Mouse (Mus musculus): Measurements from ENCODE around the gene Mtf2.
"Not testable (repeated sequence)": the region's sequence is repeated elsewhere in the genome, so short reads cannot be mapped to it uniquely, and the experiment has no call there.

The Mtf2 gene

GRCm38 (mm10) chr5:108082380-108082779 is 16.9 kb downstream of the Mtf2 start:
- DNase-seq (ENCODE audit: low spot score), result no peak

DNA sequence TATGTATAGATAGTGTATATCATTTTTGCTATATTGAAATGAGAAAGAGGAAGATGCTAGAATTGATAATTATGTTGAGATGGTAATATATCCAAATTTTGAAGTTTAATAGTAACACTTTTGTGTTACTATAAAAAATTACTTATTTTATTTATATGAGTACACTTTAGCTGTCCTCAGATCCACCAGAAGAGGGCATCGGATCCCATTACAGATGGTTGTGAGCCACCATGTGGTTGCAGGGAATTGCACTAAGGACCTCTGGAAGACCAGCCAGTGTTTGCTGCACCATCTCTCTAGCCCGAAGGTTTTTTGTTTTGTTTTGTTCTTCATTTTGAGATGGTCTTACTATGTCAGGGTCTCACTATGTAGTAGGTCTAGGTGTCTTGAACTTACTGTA is 20.0 kb downstream of the Mtf2 start:
- no peak for DNase-seq (ENCODE audit: low spot score)

DNA sequence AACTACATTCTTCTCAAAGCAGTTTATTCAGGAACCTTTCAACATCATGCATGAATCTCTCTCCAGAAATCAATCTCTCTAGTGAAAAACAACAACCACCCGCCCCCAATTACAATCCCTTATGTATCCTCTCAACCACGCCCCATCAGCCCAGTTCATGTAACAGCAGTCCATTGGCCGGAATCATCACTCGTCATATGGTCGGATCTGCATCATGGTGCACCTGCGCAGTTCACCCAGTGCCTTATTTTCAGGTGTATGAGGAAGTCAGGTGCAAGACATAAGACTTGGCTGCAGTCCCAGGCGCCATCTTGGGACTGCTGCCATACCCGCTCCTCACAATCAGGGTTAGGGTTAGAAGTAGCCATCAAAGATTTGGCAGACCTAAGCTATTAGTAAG is 27.3 kb downstream of the Mtf2 start:
- not testable (repeated sequence) for DNase-seq (ENCODE audit: low spot score)

DNA sequence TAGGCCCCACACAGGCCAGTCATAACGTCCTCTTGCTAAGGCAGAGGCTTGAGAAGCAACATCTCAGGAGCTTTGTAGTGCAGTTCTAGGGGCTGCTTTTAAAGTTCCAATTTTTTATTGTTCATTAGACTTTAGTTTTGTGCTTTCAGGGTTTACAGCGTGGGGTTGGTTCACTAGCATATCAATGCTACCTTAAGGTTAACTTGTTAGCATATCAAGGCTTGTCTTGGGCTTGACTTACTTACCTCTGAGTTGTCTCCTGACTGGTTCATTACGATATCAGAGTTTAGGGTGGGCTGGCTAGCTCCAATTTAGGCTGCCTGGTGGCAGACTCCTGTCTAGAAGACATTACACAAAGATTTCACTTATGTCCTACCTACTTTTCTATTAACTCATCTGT is 32.2 kb downstream of the Mtf2 start:
- DNase-seq (ENCODE audit: low spot score), result no peak

DNA sequence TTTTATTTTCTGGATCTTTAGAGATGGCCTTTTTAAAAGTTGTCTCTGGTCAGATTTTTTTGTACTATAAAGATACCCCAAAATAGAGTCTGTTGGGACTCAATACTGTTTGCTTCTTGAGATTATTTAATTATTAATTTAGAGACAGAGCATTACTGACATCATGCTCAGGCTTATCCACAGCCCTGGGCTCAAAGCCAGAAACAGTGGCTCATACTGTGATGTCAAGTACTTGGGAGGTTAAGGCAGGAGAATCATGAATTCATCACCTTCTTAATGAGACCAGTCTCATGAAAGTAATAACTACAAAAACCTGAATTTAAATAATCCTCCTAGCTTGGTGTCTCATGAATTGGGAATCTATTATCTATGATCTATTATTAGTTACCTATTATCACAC is 34.7 kb downstream of the Mtf2 start:
- DNase-seq (ENCODE audit: low spot score), result peak; percentile 58

DNA sequence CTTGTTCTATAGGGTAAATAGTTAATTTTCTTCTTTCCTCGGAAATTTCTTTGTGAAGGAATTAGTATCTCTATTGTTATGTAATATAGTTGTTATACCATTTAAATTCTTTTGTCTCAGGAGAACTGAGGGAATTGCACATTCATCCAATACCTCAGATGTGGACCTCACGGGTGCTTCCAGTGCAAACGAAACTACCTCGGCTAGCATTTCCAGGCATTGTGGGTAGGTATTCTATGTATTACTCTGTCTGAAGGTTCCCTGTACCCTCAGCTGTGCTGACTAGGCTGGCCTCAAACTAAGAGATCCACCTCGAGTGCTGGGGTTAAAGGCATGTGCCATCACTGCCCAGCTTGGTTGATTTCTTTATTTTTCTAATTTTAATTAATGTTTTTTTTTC is 38.8 kb downstream of the Mtf2 start:
- DNase-seq (ENCODE audit: low spot score), result no peak

DNA sequence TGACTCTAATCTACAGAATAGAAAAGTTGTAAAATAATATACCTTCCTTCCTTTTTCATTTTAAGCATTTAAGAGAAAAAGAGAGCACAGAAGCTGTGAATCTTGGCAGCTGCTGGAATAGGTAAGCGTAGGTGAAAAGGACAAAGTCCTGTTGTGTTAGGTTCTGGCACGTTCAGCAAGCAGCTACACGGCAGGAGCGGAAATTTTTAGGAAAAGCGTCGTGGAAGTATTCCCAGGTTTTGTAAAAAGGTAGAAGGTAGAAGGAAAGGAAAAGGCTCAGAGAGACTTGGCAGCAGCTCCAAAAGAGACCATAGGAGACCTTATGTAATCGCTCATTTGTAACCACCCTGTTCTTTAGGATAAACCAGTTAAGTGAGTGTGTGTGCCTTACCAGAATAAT is 43.9 kb downstream of the Mtf2 start:
- no peak for DNase-seq (ENCODE audit: low spot score)

DNA sequence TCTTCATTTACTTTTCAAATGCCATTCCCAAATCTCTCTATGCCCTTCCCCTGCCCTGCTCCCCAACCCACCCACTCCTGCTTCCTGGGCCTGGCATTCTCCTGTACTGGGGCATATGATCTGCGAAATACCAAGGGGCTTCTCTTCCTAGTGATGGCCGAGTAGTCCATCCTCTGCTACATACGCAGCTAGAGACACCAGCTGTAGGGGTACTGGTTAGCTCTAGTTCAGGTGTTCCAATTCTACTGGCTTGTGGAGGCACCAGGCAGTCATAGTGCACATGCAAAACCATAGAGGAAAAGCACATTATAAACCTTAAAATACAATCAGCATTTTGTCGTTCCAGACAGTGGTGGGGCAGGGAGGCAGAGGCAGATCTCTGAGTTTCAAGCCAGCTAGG is 52.2 kb downstream of the Mtf2 start:
- DNase-seq (ENCODE audit: low spot score), result no peak

DNA sequence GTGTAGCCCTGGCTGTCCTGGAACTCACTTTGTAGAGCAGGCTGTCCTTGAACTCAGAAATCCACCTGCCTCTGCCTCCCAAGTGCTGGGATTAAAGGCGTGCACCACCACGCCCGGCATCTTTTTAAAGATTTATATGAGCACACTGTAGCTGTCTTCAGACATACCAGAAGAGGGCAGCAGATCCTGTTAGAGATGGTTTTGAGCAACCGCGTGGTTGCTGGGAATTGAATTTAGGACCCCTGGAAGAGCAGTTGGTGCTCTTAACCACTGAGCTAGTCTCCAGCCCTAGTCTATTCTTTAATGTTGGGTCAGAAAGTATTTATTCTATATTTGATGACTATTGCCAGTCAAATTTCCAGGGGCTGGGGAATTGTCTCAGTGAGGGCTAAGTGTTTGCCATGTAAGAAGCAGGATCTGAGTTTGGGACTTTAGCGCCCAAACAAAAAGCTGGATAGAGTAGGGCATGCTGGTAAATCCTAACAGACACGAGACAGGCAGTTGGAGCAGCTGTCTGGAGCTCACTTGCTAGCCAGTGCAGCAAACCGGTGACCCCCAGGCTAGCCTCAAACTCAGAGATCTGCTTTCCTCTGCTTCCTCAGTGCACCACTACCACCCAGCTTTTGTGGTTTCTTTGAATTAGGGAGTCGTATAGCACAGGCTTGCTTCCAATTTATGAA is 54.9 kb downstream of the Mtf2 start:
- DNase-seq (ENCODE audit: low spot score), result no peak

DNA sequence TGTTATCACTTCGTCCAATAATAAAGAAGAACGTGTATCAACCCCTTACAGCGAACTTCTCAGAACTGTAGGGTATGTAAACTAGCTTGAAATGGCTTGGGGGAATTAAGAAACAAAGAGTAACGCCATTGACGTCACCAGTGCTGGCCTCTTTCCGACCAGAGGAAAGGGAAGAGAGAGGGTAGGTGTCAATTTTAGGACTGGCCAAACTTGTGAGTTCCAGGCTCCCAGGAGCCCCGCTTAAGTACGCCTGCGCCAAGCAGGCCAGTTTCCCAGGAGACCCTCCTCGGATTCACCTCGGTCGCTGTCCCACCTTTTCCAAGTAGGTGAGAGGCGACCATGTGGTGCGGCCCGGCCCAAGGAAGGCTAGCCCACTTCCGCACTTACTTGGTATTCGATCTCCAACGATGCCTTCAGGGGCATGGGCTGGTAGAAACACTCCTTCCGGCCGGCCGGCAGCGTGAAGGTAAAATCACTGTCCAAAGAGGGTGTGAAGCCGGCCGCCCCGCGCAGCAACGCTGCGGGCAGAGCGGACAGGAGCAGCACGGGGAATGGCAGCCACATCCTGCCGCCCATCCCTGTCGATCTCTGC is 66.5 kb downstream of the Mtf2 start:
- DNase-seq (ENCODE audit: low spot score), result peak; percentile 64

DNA sequence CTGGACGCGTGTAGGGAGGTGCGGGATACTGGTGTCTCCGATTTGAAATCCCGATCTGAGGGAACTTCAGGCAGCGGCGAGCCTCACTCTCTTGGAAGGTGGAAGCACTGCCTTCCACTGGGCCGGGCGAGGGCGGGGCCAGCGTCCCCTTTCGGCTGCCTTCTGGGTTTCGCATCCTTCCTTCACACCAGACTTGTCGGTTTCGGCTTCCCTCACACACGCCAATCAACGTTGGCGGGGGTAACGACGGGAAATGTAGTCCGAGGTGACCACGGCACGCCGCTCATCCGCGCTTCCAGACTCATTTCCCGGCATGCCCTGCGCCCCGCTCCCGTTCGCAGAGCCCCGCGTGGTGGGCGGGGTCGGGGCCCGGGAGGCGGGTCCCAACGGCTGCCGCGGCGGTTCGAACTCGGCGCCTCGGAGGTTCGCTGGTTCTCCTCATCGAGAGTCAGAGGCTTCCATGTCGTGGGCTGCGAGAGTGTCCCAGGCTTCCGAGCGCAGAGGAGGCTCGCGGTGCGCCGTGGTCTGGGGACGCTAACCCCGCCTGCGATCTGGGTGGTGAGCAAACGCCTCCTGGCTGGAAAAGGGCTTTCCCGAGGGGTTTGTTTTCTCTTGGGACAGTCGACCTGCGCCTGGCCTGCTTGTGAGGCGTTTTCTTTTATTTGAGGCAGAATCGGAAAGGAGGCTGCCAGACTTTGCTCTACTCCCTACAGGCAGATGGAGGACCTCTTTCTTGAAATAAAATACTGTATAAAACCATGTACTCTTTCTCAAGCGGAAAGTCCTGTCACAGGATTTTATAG is 67.2 kb downstream of the Mtf2 start, which contains the start of the genes Tmed5 and Ccdc18:
Gene Tmed5 (minus strand): TSS at position 180 of the 803 bp plus-strand sequence.
Gene Ccdc18 (plus strand): TSS at position 435 of the 803 bp plus-strand sequence.
- DNase-seq (ENCODE audit: low spot score), result peak; percentile 98

- DNase-seq (ENCODE audit: low spot score), result no peak
Measured at GRCm38 (mm10) chr5:108152592-108152991, 87.1 kb downstream of the Mtf2 start.

Data from MN1 (cell line).